Mouse (Mus musculus) liver, embryonic 16.5 days (tissue): Measurements from ENCODE around the gene Oaz2. TPM values are rescaled to one million over a fixed set of nuclear protein-coding genes. Genes with fewer than 3 reads are reported as not detected.
A peak's percentile ranks its signal among the peaks of the same experiment; 100 is the strongest.

Source experiments
- ATAC-seq: fragments of 200-750 bp; cut with Nextera tagmentation; 2 replicates; pipeline ENCODE4 v1.8.0; 2017; ENCODE audit warnings: low read depth, mild to moderate bottlenecking, moderate number of reproducible peaks, moderate library complexity
- H3K27ac ChIP-seq: fragments of 300-500 bp; sonication (generic); 2 replicates; pipeline ENCODE4 v1.5.1; 2014; ENCODE audit warnings: mild to moderate bottlenecking, low read length
- H3K27me3 ChIP-seq: fragments of 300-500 bp; sonication (generic); 2 replicates; pipeline ENCODE4 v1.6.1; 2014; ENCODE audit warnings: low read depth, low read length, mixed read lengths; ENCODE audit not compliant: control insufficient read depth, insufficient read depth
- H3K36me3 ChIP-seq: fragments of 300-500 bp; sonication (generic); 2 replicates; pipeline ENCODE4 v1.6.1; 2014; ENCODE audit warnings: mild to moderate bottlenecking; ENCODE audit not compliant: control insufficient read depth, insufficient read depth
- H3K4me1 ChIP-seq: fragments of 300-500 bp; sonication (generic); 2 replicates; pipeline ENCODE4 v1.6.1; 2014; ENCODE audit warnings: low read depth, low read length, mixed read lengths; ENCODE audit not compliant: control insufficient read depth
- H3K4me2 ChIP-seq: fragments of 300-500 bp; sonication (generic); 2 replicates; pipeline ENCODE4 v1.6.1; 2014; ENCODE audit warnings: low read depth, low read length, mixed read lengths
- H3K4me3 ChIP-seq: fragments of 300-500 bp; sonication (generic); 2 replicates; pipeline ENCODE4 v1.5.1; 2014; ENCODE audit warnings: low read depth, mild to moderate bottlenecking, low read length
- H3K9ac ChIP-seq: fragments of 300-500 bp; sonication (generic); 2 replicates; pipeline ENCODE4 v1.6.1; 2014; ENCODE audit warnings: low read depth, low read length
- H3K9me3 ChIP-seq: fragments of 300-500 bp; sonication (generic); replicated peaks from 2 replicates; pipeline ENCODE4 v1.6.1; 2016; ENCODE audit warnings: low read length; ENCODE audit not compliant: control insufficient read depth
- WGBS: fragments of 180-500 bp; shearing (Covaris S2); extraction: QIAGEN DNeasy Blood & Tissue Kit; methylation state at CpG from one replicate; pipeline ENCODE4 v1.1.7; 2014; ENCODE audit not compliant: insufficient replicate concordance; 5-methylcytosine and 5-hydroxymethylcytosine counted together
- polyA plus RNA-seq: library from polyadenylated mRNA; unstranded; fragments of >200 nt; fragmentation: Nextera tagmentation; extraction: Ambion mirVana; gene quantifications from 2 replicates; pipeline ENCODE4 v1.2.1, GENCODE M21; 2015

The Oaz2 gene
- polyA plus RNA-seq, 1 experiment from 2014 or later: 50.9 TPM

DNA sequence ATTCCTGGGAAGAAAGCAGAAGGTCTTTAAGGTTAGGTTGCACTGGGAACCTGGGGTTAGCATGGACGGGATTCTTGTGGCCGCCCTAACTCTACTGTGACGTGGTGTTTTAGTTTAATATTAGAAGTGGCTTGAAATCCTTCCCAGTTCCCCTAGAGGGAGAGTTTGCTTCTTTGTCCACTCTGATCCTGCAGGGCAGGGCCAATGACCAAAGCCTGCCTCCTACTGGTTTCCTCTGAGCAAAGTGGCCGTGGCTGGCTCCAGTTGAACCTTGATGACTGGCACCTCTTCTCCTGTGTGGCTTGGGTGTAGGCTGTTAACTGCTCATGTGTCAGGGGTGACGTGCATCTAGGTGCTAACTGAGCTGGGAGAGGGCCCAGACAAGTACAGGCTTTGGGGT lies 6.8 kb upstream of the Oaz2 start:
- Histone ChIP-seq H3K36me3 (no peaks in the 10 kb centered on the region), H3K9ac (no peak overlapping the region), H3K27me3 (no peaks in the 10 kb centered on the region), H3K9me3 (no peaks in the 10 kb centered on the region), H3K27ac (no peak overlapping the region), H3K4me1 (no peaks in the 10 kb centered on the region; the same call in 1 of the 2 replicates), H3K4me2 (no peak overlapping the region), H3K4me3 (no peak overlapping the region)
- ATAC-seq: no peak
- WGBS: 52% methylated on average over 5 of the region's 5 CpGs

DNA sequence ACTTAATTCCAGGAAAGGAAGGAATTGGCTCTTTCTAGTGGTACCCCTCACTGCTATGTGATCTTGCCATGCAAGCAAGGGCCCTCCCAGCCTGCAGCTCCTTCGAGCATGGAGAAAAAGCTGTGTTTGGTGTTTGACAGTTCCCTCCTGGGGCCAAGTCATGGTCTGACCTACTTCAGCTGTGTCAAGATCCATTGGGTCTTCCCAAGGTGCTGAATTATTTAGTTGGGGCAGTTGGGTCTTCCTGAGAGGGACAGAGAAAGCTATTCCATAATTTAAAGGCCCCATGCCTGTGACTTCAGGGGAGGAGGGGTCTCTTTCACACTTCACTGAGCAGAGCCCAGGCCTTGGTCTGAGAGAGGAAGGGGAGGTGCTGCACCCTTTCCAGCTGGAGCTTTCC lies 6.3 kb upstream of the Oaz2 start:
- Histone ChIP-seq H3K27me3 (no peaks in the 10 kb centered on the region), H3K9ac (no peak overlapping the region), H3K4me2 (no peak overlapping the region), H3K9me3 (no peaks in the 10 kb centered on the region), H3K36me3 (no peaks in the 10 kb centered on the region), H3K4me3 (no peak overlapping the region), H3K4me1 (no peaks in the 10 kb centered on the region; the same call in 1 of the 2 replicates), H3K27ac (no peak overlapping the region)
- no peak for ATAC-seq
- 50% methylated on average over 1 of the region's 1 CpGs for WGBS

DNA sequence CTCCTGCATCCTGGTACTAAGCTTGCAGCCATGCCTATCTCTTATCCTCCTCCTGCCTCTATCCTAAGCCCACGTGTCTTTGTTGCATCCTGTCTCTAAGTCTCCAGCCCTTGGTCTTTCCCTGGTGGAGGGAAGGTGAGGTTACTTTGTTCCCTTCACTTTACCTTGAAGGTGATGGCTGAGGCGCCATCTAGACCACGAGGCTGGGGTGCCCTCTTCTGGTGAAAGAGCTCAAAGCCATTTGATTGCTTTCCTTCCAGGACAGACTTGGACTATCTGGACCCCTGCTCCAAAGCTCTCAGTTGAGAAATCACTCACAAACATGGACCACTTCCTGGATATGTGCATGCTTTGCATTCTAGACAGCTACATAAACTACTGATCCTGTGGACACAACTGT lies 3.6 kb upstream of the Oaz2 start:
- Histone ChIP-seq H3K4me1 (no peaks in the 10 kb centered on the region; the same call in 1 of the 2 replicates), H3K4me3 (no peak overlapping the region), H3K27me3 (no peaks in the 10 kb centered on the region), H3K9me3 (no peaks in the 10 kb centered on the region), H3K4me2 (no peak overlapping the region), H3K9ac (no peak overlapping the region), H3K36me3 (no peaks in the 10 kb centered on the region), H3K27ac (no peak overlapping the region)
- no peak for ATAC-seq
- 3% methylated on average over 3 of the region's 3 CpGs for WGBS

DNA sequence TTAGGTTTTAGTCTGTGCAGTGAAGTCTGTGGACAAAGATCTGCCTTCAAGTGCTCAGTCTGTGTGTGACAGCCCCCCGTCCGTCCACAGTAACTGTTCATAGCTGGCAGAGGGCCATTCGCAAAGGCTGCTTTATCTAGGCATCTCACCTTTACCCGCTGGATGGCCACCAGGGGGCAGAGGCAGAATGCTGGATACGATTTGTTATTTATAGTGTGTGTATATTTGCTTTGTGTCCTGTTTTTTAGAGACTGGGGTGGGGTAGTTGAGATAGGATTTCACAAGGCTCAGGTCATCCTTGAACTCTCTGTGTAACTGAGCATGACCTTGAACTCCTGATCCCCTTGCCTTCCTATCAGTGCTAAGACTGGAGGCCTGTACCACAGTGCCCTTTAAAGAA lies 1.8 kb upstream of the Oaz2 start:
- H3K27ac ChIP-seq: no peak overlapping the region
- H3K9me3 ChIP-seq: no peaks in the 10 kb centered on the region
- H3K4me3 ChIP-seq: no peak overlapping the region
- H3K9ac ChIP-seq: no peak overlapping the region
- no peaks in the 10 kb centered on the region for H3K27me3 ChIP-seq
- H3K4me2 ChIP-seq: no peak overlapping the region
- 0 out of 2 replicates have a peak, but pooled peaks have one; percentile 41 for ATAC-seq
- WGBS: 8% methylated on average over 5 of the region's 5 CpGs
- no peaks in the 10 kb centered on the region for H3K36me3 ChIP-seq
- H3K4me1 ChIP-seq: no peaks in the 10 kb centered on the region; the same call in 1 of the 2 replicates

DNA sequence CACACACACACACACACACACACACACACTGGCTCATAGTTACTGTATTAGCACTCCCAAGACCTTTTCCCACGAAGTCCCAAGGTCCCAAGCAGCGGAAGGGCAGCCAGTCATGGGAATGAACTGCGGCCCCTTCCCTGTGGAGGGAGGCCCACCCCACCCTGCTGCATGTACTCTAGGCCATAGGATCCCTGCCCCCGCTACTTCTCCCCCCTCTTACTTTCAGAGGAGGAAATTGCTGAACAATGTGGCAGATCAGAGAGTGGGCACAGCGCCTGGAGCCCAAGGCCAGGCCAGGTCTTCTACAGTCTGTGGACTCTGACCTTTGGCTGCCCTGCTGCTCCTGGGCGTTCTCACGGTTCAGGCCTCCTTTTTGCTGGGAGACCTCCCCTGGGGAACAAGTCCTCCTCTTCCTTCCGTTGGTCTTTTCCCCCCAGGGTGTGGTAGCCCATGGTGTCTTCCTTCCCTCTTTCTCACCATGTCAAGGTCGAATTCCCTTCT lies 3.7 kb downstream of the Oaz2 start:
- H3K4me3 ChIP-seq: no peak overlapping the region
- no peaks in the 10 kb centered on the region for H3K27me3 ChIP-seq
- no peaks in the 10 kb centered on the region for H3K36me3 ChIP-seq
- no peaks in the 10 kb centered on the region for H3K9me3 ChIP-seq
- no peak overlapping the region for H3K9ac ChIP-seq
- H3K4me1 ChIP-seq: peaks cover 12% of the 10 kb centered on the region
- WGBS: 33% methylated on average over 9 of the region's 9 CpGs
- peak; percentile 5; the same call in 1 of the 2 replicates for ATAC-seq
- no peak overlapping the region for H3K27ac ChIP-seq
- H3K4me2 ChIP-seq: no peak overlapping the region

DNA sequence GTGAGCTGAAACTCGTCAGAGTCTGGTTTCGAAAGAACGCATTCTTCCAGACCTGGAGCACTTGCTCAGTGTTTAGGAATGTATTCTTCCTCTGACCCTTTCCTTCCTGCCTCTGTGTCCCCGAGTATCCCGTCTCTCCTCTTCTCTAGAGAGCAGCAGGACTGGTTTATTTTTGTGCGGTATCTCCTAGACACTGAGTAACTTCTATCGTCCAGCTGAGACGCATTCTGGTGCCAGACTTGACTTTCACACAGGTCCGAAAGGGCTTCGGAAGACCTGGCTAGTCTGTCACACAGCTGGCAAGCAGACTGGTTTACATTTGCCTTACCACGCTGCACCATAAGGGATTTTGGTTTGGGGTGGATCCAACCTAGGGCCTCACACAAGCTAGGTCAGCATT lies 5.2 kb downstream of the Oaz2 start:
- no peak for ATAC-seq

DNA sequence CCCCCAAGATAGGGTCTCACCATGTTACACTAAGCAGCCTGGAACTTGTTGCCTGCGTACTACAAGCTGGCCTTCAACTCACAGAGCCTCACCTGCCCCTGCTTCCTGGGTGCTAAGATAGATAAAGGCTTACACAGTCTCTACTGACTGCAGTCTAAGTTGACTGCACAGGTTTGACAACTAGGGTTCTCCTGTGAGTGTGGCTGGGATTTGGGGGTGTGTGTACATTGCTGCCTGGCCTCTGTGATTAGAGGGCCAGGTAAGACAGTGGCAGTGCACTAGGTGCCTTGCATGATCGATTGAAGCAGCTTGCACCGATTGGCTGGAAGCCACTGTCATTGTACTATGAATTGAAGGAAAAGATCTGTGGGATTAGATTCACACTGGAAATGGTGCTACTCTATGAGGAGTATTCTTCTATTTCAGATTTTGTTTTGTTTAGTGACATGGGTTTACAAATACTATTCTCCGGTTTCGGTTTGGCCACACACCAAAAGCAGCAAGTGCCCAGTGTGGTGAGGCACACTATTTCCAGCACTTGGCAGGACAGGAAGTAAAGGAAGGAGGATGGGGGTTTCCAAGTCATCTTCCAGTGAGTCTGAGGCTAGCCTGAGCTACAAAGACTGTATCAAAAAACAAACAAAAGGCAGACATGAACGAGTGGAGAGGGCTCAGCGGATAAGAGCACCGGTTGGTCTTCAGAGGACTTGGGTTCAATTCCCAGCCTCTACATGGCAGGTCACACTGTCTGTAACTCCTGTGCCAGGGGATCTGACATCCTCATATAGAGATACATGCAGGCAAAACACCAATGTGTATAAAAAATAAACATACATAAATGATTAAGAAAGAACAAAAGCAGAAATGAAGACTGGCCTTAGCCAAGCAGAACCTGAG lies 7.9 kb downstream of the Oaz2 start:
- WGBS: 47% methylated on average over 8 of the region's 8 CpGs
- peaks cover 28% of the 10 kb centered on the region for H3K4me1 ChIP-seq
- H3K36me3 ChIP-seq: no peaks in the 10 kb centered on the region
- no peak; the same call in 1 of the 2 replicates for ATAC-seq
- peak overlapping the region; percentile 62 for H3K9ac ChIP-seq
- no peaks in the 10 kb centered on the region for H3K27me3 ChIP-seq
- H3K4me3 ChIP-seq: peak overlapping the region; percentile 71
- H3K27ac ChIP-seq: peak overlapping the region; percentile 21
- peak overlapping the region; percentile 82 for H3K4me2 ChIP-seq
- H3K9me3 ChIP-seq: no peaks in the 10 kb centered on the region

More for the DNA sequence above, 5.2 kb downstream of the Oaz2 start:
- peaks cover 21% of the 10 kb centered on the region for H3K4me1 ChIP-seq
- H3K36me3 ChIP-seq: no peaks in the 10 kb centered on the region
- no peak overlapping the region for H3K4me3 ChIP-seq
- H3K9me3 ChIP-seq: no peaks in the 10 kb centered on the region
- H3K4me2 ChIP-seq: no peak overlapping the region
- no peak overlapping the region for H3K27ac ChIP-seq
- H3K27me3 ChIP-seq: no peaks in the 10 kb centered on the region
- 70% methylated on average over 11 of the region's 11 CpGs for WGBS
- no peak overlapping the region for H3K9ac ChIP-seq

DNA sequence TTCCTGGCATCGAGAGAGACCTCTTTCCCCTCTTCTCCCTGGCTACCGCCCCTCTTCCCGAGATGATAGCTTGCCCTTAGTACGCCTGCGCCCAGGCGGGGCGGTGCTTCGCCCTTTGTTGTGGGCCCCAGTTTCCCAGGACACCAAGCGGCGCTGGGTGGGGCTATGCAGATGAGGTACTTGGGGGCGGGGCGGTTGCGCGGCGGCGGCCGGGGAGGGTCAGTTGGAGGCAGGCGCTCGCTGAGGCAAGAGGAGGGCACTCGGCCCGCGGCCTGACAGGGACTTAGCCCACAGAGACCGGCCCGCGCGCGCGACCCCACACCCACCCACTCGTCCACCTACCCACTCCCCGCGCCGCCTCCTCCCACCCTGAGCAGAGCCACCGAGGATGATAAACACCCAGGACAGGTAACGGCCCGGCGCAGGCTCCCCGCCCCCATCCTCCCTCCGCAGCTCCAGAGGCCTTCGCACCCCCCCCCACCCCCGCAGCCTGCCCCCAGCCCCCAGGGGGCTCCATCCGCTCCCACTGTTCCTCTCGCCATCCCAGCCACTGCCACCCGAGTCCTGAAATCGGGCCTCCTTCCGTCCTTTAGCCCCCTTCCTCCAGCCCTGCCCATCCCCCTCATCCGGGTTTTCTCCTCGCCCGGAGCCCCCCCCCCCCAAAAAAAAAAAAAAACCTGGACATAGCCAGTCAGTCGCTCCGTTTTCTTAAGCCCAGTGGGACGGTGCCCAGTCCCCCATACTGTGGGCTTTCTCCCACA lies 8.7 kb downstream of the Oaz2 start:
- Histone ChIP-seq H3K36me3 (no peaks in the 10 kb centered on the region), H3K9ac (peak overlapping the region; percentile 73), H3K27ac (peak overlapping the region; percentile 21), H3K4me2 (peak overlapping the region; percentile 82), H3K9me3 (no peaks in the 10 kb centered on the region), H3K4me1 (peaks cover 25% of the 10 kb centered on the region), H3K4me3 (peak overlapping the region; percentile 71), H3K27me3 (no peaks in the 10 kb centered on the region)
- WGBS: under 1% methylated on average over 50 of the region's 51 CpGs
- ATAC-seq: peak; percentile 98
